ENCODE assay signal across 13 mouse cellular contexts in genomic region chr2:48481209-48481742, GRCm38 (mm10).
DNase-seq lines count a peak whose midpoint lies in the region; ATAC-seq lines count a peak whose summit lies in the region.
"Had no signal": no experiment of that assay in that cellular context is flagged by ENCODE, and none has a peak within 500 bp of the region (broad histone marks: within the 10 kb centered on the region; RNA-seq: fewer than 3 reads in every experiment).

No protein-coding gene starts in this region.

- peak; percentile 80 for ATAC-seq in forebrain, embryonic 16.5 days
- no peak for ATAC-seq in granulocyte monocyte progenitor cell, adult 5-6 weeks (replicated peaks; ENCODE audit: poor library complexity, severe bottlenecking)
- ATAC-seq: CD4-positive, CD25-positive, alpha-beta regulatory T cell, adult 4 months had no signal

- no peak overlapping the region for H3K27ac ChIP-seq in forebrain, embryonic 16.5 days (ENCODE audit: low read length)
- H3K27ac ChIP-seq: macrophage had no signal

- WGBS in forebrain, embryonic 16.5 days: 6% methylated on average over 12 of the region's 12 CpGs

- peak; percentile 13 for DNase-seq in kidney, postnatal 10 days
- DNase-seq in kidney, adult 18-20 months: no peak
- peak; percentile 81 for DNase-seq in mesoderm, embryonic 11.5 days (ENCODE audit: low read depth, low spot score)
- DNase-seq in ovary, adult 18-20 months (ENCODE audit: low spot score): no peak
- no peak for DNase-seq in spleen, postnatal 36 days (ENCODE audit: low spot score in 2 of 2)
- DNase-seq in ovary, postnatal 10 days (ENCODE audit: low spot score): no peak
- DNase-seq: cerebellum, adult 11-12 months; left cerebral cortex, postnatal 4 days; retina, postnatal 1 day had no signal

- H3K9ac ChIP-seq in forebrain, embryonic 16.5 days (replicated peaks; ENCODE audit: low read depth, low read length): no peak overlapping the region

- H3K27me3 ChIP-seq in forebrain, embryonic 16.5 days (replicated peaks; ENCODE audit: control insufficient read depth, insufficient read depth, low read length): no peaks in the 10 kb centered on the region

- peaks cover 8% of the 10 kb centered on the region; the same call in 1 of the 2 replicates for H3K4me1 ChIP-seq in forebrain, embryonic 16.5 days (replicated peaks; ENCODE audit: control insufficient read depth, insufficient read depth, low read length)

- no peaks in the 10 kb centered on the region for H3K36me3 ChIP-seq in forebrain, embryonic 16.5 days (ENCODE audit: control insufficient read depth, insufficient read depth)

- H3K4me2 ChIP-seq in forebrain, embryonic 16.5 days (ENCODE audit: low read length): peak overlapping the region; percentile 1; the same call in 1 of the 2 replicates

- no peak overlapping the region for H3K4me3 ChIP-seq in forebrain, embryonic 16.5 days (replicated peaks; ENCODE audit: low read length)

- H3K9me3 ChIP-seq in forebrain, embryonic 16.5 days (ENCODE audit: control insufficient read depth, low read length): no peaks in the 10 kb centered on the region

Comparison
In these comparisons a context has a peak if more than half of its experiments do, and no peak if none do; other contexts are left out.
1. DNase-seq: peak in kidney, postnatal 10 days (single experiment) and mesoderm, embryonic 11.5 days (single experiment); none in kidney, adult 18-20 months (single experiment), ovary, adult 18-20 months (single experiment), spleen, postnatal 36 days (0 of 2) and ovary, postnatal 10 days (single experiment).